Mouse (Mus musculus): ENCODE results near the gene Adsl.

The Adsl gene

GRCm38 (mm10) chr15:80939401-80939800 is 8.9 kb upstream of the Adsl start:
- no peak for DNase-seq (ENCODE audit: extremely low spot score)

DNA sequence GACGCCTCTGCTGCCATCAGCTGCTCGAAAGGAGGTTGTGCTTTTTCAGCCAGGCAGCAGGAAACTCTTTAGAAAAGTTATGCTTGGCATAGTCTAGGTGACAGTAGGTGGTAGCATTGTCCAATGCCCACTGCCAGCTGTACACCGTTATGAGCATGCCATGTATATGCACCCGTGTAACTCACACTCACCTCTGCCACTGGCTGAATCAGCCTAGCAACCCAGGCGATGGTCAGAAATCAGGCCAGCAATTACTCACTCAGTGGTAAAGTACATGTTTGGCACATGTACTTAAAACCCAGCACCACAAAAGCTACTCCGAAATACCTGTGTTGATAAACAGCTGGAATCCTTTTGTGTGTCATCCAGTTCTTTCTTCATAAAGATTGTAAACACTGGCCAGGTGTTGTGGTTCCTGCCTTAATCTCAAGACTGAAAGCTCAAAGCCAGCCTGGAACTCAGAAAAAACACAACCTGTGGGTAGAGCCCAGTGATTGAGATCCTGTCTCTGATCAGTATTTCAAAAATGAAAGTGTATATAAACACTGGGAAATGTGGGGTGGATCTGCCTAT is 6.7 kb upstream of the Adsl start:
- no peak for DNase-seq (ENCODE audit: extremely low spot score)

- no peak for DNase-seq (ENCODE audit: extremely low spot score)
Observed at GRCm38 (mm10) chr15:80945851-80946250, 2.4 kb upstream of the Adsl start.

DNA sequence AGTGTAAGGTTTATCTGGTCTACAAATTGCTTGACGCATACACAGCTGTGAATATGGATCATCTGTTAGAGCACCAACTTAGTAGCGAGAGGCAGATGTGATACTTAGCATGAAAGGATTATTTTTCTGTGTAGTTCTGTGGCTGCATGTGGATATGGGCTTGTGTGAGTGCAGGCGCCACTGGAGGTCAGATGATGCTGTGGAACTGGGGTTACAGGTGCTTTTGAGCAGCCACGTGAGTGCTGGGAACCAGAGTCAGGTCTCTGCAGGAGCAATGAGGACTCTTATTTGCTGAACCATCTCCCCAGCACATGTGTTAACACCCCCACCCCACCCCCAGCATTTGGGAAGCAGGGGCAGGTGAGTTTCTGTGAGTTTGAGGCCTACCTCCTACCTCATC is 1.1 kb downstream of the Adsl start:
- no peak for DNase-seq (ENCODE audit: extremely low spot score)

- DNase-seq (ENCODE audit: extremely low spot score): no peak
Observed at GRCm38 (mm10) chr15:80950055-80950454, 1.8 kb downstream of the Adsl start.

DNA sequence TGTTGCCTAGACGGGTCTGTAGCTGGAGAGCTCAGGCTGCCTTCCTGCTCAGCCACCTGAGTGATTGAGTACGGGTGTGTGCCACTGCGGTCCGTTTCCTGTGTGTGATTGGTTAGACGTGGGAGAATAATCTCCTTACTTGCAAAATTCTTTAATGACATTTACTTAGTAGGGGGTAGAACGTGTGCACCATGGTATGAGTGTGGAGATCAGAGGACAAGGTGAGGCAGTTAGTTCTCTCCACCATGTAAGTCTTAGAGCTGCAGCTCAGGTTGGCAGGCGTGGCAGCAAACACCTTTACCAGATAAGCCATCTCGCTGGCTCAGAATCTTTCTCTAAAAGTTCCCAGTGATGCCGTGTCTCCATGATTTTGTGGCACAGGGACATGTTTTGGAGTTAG is 5.7 kb downstream of the Adsl start:
- DNase-seq (ENCODE audit: extremely low spot score): no peak

- DNase-seq (ENCODE audit: extremely low spot score): no peak
Observed at GRCm38 (mm10) chr15:80954861-80955260, 6.6 kb downstream of the Adsl start.

- DNase-seq (ENCODE audit: extremely low spot score): no peak
Observed at GRCm38 (mm10) chr15:80955836-80956438, 7.6 kb downstream of the Adsl start.

DNA sequence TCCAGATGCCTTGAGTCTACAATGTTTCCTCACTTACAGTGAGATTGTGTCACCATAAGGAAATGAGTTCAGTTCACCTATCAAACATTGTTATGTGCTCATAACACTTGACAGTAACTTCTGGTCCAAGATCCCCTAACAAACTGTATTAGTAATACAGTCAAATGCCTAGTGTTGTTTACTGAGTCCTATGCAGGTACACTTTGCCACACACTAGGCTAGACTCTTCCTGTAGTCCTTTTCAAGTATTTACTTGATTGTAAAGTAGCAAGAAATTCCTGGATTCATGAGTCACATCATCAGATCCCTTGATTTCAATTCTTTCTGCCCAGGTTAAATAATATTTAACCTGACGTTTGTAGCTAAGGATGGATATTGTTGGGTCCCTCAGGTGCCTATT is 21.1 kb downstream of the Adsl start:
- no peak for DNase-seq (ENCODE audit: extremely low spot score)

GRCm38 (mm10) chr15:80974311-80974710 is 26.0 kb downstream of the Adsl start:
- no peak for DNase-seq (ENCODE audit: extremely low spot score)

DNA sequence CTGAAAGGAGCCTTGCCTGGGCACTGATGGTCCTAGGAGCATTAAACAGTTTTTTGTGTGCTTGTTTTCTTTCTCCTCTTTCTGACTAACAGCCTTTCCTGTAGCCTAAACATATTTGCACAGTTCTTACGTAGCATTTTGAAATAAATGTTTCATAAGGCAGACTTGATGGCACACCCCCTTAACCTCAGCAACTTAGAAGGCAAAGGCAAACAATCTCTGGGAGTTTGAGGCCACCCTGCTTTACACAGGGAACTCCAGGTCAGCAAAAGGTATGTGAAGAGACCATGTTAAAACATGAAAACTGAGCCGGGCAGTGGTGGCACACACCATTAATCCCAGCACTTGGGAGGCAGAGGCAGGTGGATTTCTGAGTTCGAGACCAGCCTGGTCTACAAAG is 27.4 kb downstream of the Adsl start:
- DNase-seq (ENCODE audit: extremely low spot score): no peak

DNA sequence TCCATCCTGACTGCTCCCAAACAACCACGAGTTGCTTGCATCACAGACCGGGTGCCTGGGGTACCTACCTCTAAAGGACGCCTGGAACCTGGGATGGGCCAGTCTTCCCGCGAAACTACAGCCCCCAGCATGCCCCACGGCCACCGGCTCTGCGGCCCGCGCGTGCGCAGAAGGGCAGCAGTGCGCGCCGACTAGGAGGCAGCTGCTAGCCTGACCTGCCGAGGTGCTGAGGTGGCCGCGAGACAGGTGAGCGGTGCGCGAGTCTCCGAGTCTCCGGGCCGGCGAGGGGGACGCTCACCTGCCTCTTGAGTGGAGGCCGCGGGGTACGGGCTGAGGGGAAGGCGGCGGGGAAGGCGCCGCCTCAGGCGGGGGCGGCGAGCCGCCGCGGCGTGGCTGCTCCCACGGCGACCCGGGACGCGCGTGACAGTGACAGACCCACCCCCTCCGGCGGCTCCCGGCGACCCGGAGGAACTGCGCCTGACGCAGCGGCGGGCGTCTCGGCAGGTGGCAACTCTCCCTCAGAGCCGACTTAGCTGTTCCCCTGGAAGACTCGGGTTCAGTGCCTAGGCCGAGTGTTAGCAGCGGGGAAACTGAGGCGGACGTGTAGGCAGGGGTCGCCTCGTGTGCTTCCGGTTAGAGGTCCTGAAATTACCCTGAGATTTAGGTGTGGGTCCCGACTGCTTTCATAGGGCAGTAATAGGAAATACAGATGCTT is 29.5 kb downstream of the Adsl start, which contains the start of gene Sgsm3:
TSS of gene Sgsm3 (plus strand) at position 146 of the 715 bp plus-strand sequence.
- DNase-seq (ENCODE audit: extremely low spot score): peak; percentile 85

GRCm38 (mm10) chr15:80979611-80980010 is 31.3 kb downstream of the Adsl start:
- no peak for DNase-seq (ENCODE audit: extremely low spot score)

DNA sequence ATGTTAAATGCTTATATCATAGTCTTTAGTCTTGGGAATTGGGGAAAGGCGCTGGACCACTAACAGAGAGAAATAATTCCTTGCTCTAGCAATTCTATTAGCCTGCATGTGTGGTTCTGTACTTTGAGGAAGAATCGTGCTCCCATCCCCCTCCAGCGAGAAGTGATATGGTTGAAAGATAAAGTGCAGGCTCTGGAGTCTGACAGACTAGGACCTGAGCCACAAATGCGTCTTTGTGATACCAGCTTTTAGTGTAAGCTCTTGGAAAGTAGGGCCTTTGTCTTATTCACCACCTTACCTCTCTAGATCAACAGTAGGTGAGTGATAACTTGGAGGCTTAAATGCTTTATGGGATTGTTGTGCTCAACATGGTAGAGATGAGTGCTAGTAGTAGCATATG is 32.9 kb downstream of the Adsl start:
- no peak for DNase-seq (ENCODE audit: extremely low spot score)

- no peak for DNase-seq (ENCODE audit: extremely low spot score)
Observed at GRCm38 (mm10) chr15:80983264-80983663, 35.0 kb downstream of the Adsl start.

- DNase-seq (ENCODE audit: extremely low spot score): no peak
Observed at GRCm38 (mm10) chr15:80988331-80988730, 40.0 kb downstream of the Adsl start.

DNA sequence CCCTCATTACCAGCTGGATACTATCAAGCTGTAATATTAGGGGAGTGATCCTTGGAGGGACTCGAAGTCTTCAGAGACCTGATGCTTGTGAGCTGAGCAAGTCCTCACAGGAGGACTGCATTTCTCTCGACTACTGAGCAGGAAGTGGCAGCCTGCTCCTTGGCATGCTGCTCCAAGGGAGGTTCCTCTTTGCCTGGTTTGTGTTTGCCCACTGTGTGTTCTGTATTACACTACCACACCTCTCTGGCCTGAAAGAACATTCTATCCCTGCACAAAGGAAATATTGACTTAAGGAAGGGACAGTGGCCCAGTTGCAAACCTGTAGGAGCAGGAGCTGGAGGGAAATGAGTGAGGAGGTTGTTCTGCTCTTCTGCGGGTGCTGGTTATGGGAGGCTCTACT is 41.4 kb downstream of the Adsl start:
- DNase-seq (ENCODE audit: extremely low spot score): no peak

DNA sequence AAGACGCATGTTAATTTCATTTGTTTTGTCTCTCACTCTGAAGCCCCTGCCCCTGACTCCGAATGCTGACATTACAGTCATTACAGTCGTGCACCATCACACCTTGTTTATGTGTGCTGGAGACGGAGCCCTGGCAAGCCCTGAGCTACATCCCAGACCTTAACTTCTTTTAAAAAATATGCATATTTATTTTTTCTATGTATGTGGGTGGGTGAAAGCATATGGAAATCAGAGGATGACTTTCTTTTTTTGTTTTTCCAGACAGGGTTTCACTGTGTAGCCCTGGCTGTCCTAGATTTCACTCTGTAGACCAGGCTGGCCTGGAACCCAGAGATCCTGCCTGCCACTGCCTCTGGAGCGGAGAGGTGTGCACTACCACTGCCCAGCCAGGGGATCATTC is 46.7 kb downstream of the Adsl start:
- no peak for DNase-seq (ENCODE audit: extremely low spot score)

DNA sequence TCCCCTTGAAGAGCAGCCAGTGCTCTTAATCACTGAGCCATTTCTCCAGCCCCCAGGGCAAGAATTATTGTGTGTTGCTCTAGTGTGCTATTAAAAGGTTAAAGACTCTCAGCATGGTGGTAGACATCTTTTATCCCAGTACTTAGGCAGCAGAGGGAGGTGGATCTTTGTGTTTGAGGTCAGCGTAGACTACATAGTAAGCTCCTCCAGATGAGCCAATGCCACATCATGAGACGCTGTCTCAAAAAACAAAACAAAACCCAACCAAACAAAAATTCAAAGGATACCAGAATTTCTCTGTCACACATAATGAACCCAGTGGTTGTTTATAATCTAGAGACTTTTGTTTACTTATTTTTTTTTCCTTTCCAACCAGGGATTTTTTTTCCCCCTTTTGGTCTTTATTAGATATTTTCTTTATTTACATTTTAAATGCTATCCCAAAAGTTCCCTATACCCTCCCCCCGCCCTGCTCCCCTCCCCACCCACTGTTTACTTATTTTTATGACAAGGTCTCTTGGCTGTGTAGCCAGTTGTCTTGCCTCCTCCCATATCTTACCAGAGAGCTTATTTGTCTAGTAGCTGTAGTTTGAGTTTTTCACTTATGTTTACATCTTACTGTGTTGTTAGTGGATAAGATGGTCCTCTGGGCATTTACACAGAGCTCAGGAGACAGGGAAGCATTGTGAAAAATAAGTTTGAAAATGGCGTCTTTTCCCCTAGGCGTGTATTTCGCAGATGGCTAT is 48.0 kb downstream of the Adsl start:
- no peak for DNase-seq (ENCODE audit: extremely low spot score)

GRCm38 (mm10) chr15:80997077-80997476 is 48.8 kb downstream of the Adsl start:
- no peak for DNase-seq (ENCODE audit: extremely low spot score)

DNA sequence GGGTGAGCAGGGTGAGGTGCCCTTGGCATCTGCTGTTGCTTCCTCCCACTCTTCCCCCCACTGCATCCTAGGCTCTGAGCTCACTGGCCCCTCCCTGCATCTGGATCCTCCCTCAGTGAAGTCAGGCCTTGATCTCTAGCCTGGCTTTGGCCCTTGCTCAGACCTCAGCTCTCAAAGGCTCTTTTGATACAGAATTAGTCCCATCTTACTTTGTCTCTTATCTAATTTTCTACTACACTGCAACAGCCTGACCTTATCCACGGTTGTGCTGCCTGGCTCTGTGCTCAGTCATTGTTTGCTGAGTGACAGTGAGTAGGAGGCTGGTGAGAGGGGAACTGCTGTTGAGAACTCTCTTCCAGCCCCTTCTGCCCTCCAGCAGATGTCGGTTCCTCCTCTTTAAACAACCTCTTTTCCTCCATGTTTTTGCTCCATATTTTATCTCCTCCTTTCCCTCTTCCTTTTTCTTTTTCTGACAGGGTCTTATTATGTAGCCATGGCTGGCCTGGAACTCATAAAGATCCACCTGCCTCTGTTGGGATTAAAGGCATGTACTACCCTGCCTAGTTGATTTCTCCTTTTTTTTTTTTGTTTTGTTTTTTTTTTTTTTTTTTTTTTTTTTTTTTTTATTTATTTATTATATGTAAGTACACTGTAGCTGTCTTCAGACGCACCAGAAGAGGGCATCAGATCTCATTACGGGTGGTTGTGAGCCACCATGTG is 52.3 kb downstream of the Adsl start:
- DNase-seq (ENCODE audit: extremely low spot score): peak; percentile 10
